Mouse (Mus musculus) cerebellum, postnatal 36 days (tissue): Measurements from ENCODE around the gene Crip2.

Experiments used
- DNase-seq, 2 experiments: peaks; one replicate each; pipeline ENCODE4 v3.0.0; 2021 to 2022; ENCODE audit warnings: mixed read lengths in 2 of 2

The Crip2 gene

GRCm38 (mm10) chr12:113148381-113149035 lies 8.5 kb downstream of the Crip2 start:
- DNase-seq, result no peak

- DNase-seq, result no peak
These were observed 9.3 kb downstream of the Crip2 start for GRCm38 (mm10) chr12:113149341-113149740.

GRCm38 (mm10) chr12:113149896-113150295 lies 9.9 kb downstream of the Crip2 start:
- no peak for DNase-seq

- no peak for DNase-seq
These were observed 10.6 kb downstream of the Crip2 start for GRCm38 (mm10) chr12:113150591-113150990.

- no peak for DNase-seq
These were observed 11.0 kb downstream of the Crip2 start for GRCm38 (mm10) chr12:113151046-113151445.

- no peak for DNase-seq
These were observed 11.7 kb downstream of the Crip2 start for GRCm38 (mm10) chr12:113151661-113152271.

- no peak for DNase-seq
These were observed 12.2 kb downstream of the Crip2 start for GRCm38 (mm10) chr12:113152272-113152661.

GRCm38 (mm10) chr12:113152991-113153525 lies 13.0 kb downstream of the Crip2 start:
- DNase-seq, result no peak

- no peak for DNase-seq
These were observed 13.9 kb downstream of the Crip2 start for GRCm38 (mm10) chr12:113153971-113154370.

- DNase-seq, result peak in 1 of 2 experiments; percentile 18
These were observed 14.7 kb downstream of the Crip2 start for GRCm38 (mm10) chr12:113154747-113155075.

- DNase-seq, result peak in 1 of 2 experiments; percentile 45
These were observed 15.2 kb downstream of the Crip2 start for GRCm38 (mm10) chr12:113155076-113155771.

GRCm38 (mm10) chr12:113155887-113156539 lies 16.0 kb downstream of the Crip2 start, which contains the start of gene Tedc1:
Gene Tedc1 (plus strand): TSS chr12:113156421.
- peak; percentile 98 to 99 for DNase-seq

- DNase-seq, result no peak
These were observed 16.5 kb downstream of the Crip2 start for GRCm38 (mm10) chr12:113156540-113156929.

- DNase-seq, result no peak
These were observed 17.0 kb downstream of the Crip2 start for GRCm38 (mm10) chr12:113157002-113157401.

GRCm38 (mm10) chr12:113157521-113157920 lies 17.5 kb downstream of the Crip2 start:
- no peak for DNase-seq

- no peak for DNase-seq
These were observed 17.9 kb downstream of the Crip2 start for GRCm38 (mm10) chr12:113157971-113158370.

GRCm38 (mm10) chr12:113163561-113164006 lies 23.5 kb downstream of the Crip2 start:
- DNase-seq, result peak in 1 of 2 experiments; percentile 26

- no peak for DNase-seq
These were observed 28.0 kb downstream of the Crip2 start for GRCm38 (mm10) chr12:113168031-113168536.

GRCm38 (mm10) chr12:113176960-113177725 lies 37.1 kb downstream of the Crip2 start:
- no peak for DNase-seq

GRCm38 (mm10) chr12:113181020-113181419 lies 41.0 kb downstream of the Crip2 start:
- DNase-seq, result no peak

GRCm38 (mm10) chr12:113184945-113185344 lies 44.9 kb downstream of the Crip2 start:
- DNase-seq, result no peak
